Mouse (Mus musculus): ENCODE data around the gene Lrrc10.
"Not testable (repeated sequence)": the region's sequence is repeated elsewhere in the genome, so short reads cannot be mapped to it uniquely, and the experiment has no call there.

The Lrrc10 gene

GRCm38 (mm10) chr10:117043497-117044166 lies 1.5 kb upstream of the Lrrc10 start:
- not testable (repeated sequence) for DNase-seq (ENCODE audit: low spot score in 2 of 2)

GRCm38 (mm10) chr10:117049253-117049652 lies 4.1 kb downstream of the Lrrc10 start:
- DNase-seq (ENCODE audit: low spot score in 2 of 2): no peak

- no peak for DNase-seq (ENCODE audit: low spot score in 2 of 2)
These were observed 4.9 kb downstream of the Lrrc10 start for GRCm38 (mm10) chr10:117049961-117050597.

- no peak for DNase-seq (ENCODE audit: low spot score in 2 of 2)
These were observed 10.5 kb downstream of the Lrrc10 start for GRCm38 (mm10) chr10:117055668-117056067.

- no peak for DNase-seq (ENCODE audit: low spot score in 2 of 2)
These were observed 17.7 kb downstream of the Lrrc10 start for GRCm38 (mm10) chr10:117062894-117063253.

- DNase-seq (ENCODE audit: low spot score in 2 of 2): peak; percentile 80 to 88
These were observed 18.3 kb downstream of the Lrrc10 start, which contains the start of gene Cct2 for GRCm38 (mm10) chr10:117063254-117064021. Gene Cct2, minus strand, starts transcription at chr10:117063814.

GRCm38 (mm10) chr10:117064076-117064475 lies 18.9 kb downstream of the Lrrc10 start:
- no peak for DNase-seq (ENCODE audit: low spot score in 2 of 2)

GRCm38 (mm10) chr10:117069109-117069508 lies 24.0 kb downstream of the Lrrc10 start:
- no peak for DNase-seq (ENCODE audit: low spot score in 2 of 2)

- DNase-seq (ENCODE audit: low spot score in 2 of 2): no peak
These were observed 27.2 kb downstream of the Lrrc10 start for GRCm38 (mm10) chr10:117072191-117072888.

GRCm38 (mm10) chr10:117073176-117073575 lies 28.0 kb downstream of the Lrrc10 start:
- DNase-seq (ENCODE audit: low spot score in 2 of 2): no peak

- DNase-seq (ENCODE audit: low spot score in 2 of 2): no peak
These were observed 33.1 kb downstream of the Lrrc10 start for GRCm38 (mm10) chr10:117078284-117078683.

- DNase-seq (ENCODE audit: low spot score in 2 of 2): no peak
These were observed 36.2 kb downstream of the Lrrc10 start for GRCm38 (mm10) chr10:117081326-117081725.

GRCm38 (mm10) chr10:117081914-117082359 lies 36.8 kb downstream of the Lrrc10 start:
- no peak for DNase-seq (ENCODE audit: low spot score in 2 of 2)

- no peak for DNase-seq (ENCODE audit: low spot score in 2 of 2)
These were observed 44.5 kb downstream of the Lrrc10 start for GRCm38 (mm10) chr10:117089628-117090027.

- DNase-seq (ENCODE audit: low spot score in 2 of 2): peak; percentile 26 to 28
These were observed 49.6 kb downstream of the Lrrc10 start for GRCm38 (mm10) chr10:117094504-117095329.

- DNase-seq (ENCODE audit: low spot score in 2 of 2): no peak
These were observed 51.0 kb downstream of the Lrrc10 start for GRCm38 (mm10) chr10:117096096-117096495.
